Mouse (Mus musculus): ENCODE results near the gene Pdx1. TPM values are rescaled to one million over a fixed set of nuclear protein-coding genes. Genes with fewer than 3 reads are reported as not detected.

The Pdx1 gene
- polyA plus RNA-seq, 1 experiment: not detected

DNA sequence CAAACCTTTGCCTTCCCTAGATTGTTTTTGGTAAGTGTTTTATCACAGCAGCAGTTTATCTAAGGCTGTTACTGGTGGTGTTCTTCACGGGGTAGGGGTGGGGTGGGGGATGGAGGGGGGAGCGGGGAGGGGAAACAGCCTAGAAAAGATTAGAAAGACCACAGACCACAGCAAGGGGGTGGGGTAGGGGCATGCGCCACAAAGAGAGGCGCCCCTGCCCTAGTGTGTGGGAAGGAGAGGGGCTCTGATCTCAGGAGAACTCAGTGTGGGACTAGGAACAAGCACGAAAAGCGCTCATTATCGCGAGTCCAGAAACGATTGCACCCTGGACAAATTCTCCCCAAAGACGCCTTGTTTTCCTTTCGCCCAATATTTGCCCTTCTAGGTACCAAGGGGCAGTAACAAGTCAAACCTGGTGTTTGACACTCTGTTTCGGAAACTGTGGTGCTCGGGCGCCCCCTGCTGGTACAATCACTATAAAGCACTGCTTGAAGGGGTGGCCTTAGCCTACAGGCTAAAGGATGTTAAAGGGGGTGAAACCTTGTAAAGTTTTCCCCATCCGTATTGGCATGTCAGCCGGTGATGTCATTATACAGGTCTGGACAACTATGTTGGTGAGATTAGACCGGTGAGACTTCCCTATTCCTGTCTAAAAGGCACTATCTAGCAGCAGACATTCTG is 53.6 kb downstream of the Pdx1 start:
- H3ac ChIP-seq (ENCODE audit: control insufficient read depth, insufficient read length): no peak overlapping the region
- H3K4me3 ChIP-seq: no peak overlapping the region
- H3K27me3 ChIP-seq (ENCODE audit: control insufficient read depth, insufficient read depth, insufficient read length): peaks cover 20% of the 10 kb centered on the region
- no peak for TF ChIP-seq TCF3 (IDR thresholded peaks at IDR 0.05; ENCODE audit: insufficient read length, low read depth)
- no peak for TF ChIP-seq MAX (IDR thresholded peaks at IDR 0.05; ENCODE audit: low read depth)
- no peak for TF ChIP-seq CEBPB (IDR thresholded peaks at IDR 0.05; ENCODE audit: insufficient read depth, poor library complexity, severe bottlenecking)
- TF ChIP-seq MYOG (IDR thresholded peaks at IDR 0.05; ENCODE audit: control insufficient read depth in 1 of 3, insufficient read depth in 1 of 3, insufficient read length in 2 of 3, low read depth in 2 of 3): no peak
- TF ChIP-seq POLR2AphosphoS2 (IDR thresholded peaks at IDR 0.05; ENCODE audit: insufficient read length, low read depth): no peak
- no peak for TF ChIP-seq TCF12 (IDR thresholded peaks at IDR 0.05; ENCODE audit: insufficient read depth, poor library complexity, severe bottlenecking)
- no peak for TF ChIP-seq SRF (IDR thresholded peaks at IDR 0.05; ENCODE audit: control insufficient read depth, insufficient read length, low read depth)
- no peak for TF ChIP-seq MYOD1 (IDR thresholded peaks at IDR 0.05; ENCODE audit: control insufficient read depth in 1 of 3, insufficient read length in 2 of 3, low read depth in 2 of 3)
- no peak for TF ChIP-seq POLR2A (IDR thresholded peaks at IDR 0.05; ENCODE audit: insufficient read length, low read depth)
- no peak for TF ChIP-seq REST (IDR thresholded peaks at IDR 0.05; ENCODE audit: insufficient read depth, insufficient read length)
- no peak for TF ChIP-seq USF1 (IDR thresholded peaks at IDR 0.05; ENCODE audit: low read depth)
- TF ChIP-seq E2F4 (IDR thresholded peaks at IDR 0.05; ENCODE audit: insufficient read depth): no peak
- no peak overlapping the region for H3K4me2 ChIP-seq (ENCODE audit: low read depth)
- no peaks in the 10 kb centered on the region for H3K79me2 ChIP-seq (ENCODE audit: control insufficient read depth, insufficient read depth)
- H3K36me3 ChIP-seq (ENCODE audit: control insufficient read depth, insufficient read depth): no peaks in the 10 kb centered on the region

Other genes starting within 250 kb of the Pdx1 start
- gene Lnx2, start 193.4 kb upstream of the Pdx1 start, polyA plus RNA-seq (2012; fragmentation: generic; extraction: Trizol): 2.2 TPM
- 92.4 TPM for gene Polr1d, start 192.9 kb upstream of the Pdx1 start, polyA plus RNA-seq (2012; fragmentation: generic; extraction: Trizol)
- gene Gsx1, start 81.3 kb upstream of the Pdx1 start, polyA plus RNA-seq (2012; fragmentation: generic; extraction: Trizol): not detected
- gene Cdx2, start 37.3 kb downstream of the Pdx1 start, polyA plus RNA-seq (2012; fragmentation: generic; extraction: Trizol): not detected
- gene Urad, start 52.5 kb downstream of the Pdx1 start, polyA plus RNA-seq (2012; fragmentation: generic; extraction: Trizol): not detected
- 0.01 TPM for gene Flt3, start 130.5 kb downstream of the Pdx1 start, polyA plus RNA-seq (2012; fragmentation: generic; extraction: Trizol)
- 10.9 TPM for gene Pan3, start 160.2 kb downstream of the Pdx1 start, polyA plus RNA-seq (2012; fragmentation: generic; extraction: Trizol)